Mouse (Mus musculus) bone marrow, adult 2 months (tissue): ENCODE results near the gene Slirp. TPM values are rescaled to one million over a fixed set of nuclear protein-coding genes. Genes with fewer than 3 reads are reported as not detected.
"Not testable (repeated sequence)": the region's sequence is repeated elsewhere in the genome, so short reads cannot be mapped to it uniquely, and the experiment has no call there.

ENCODE experiments used
- H3K27ac ChIP-seq: fragments of 200-500 bp; 2 replicates; pipeline ENCODE4 v1.5.1; 2012; ENCODE audit warnings: low read depth, mild to moderate bottlenecking, control low read depth, inconsistent platforms, low read length; ENCODE audit not compliant: control insufficient read depth, poor library complexity, insufficient read depth
- H3K4me1 ChIP-seq: fragments of 200-500 bp; 2 replicates; pipeline ENCODE4 v1.6.1; 2011; ENCODE audit warnings: low read length; ENCODE audit not compliant: control insufficient read depth, insufficient read depth
- H3K4me3 ChIP-seq: fragments of 200-500 bp; replicated peaks from 2 replicates; pipeline ENCODE3; 2011; ENCODE audit warnings: mild to moderate bottlenecking, low read depth, low read length, control low read depth; ENCODE audit not compliant: control insufficient read depth
- CTCF ChIP-seq: fragments of 200-500 bp; IDR thresholded peaks from 2 replicates; pipeline ENCODE4 v1.5.1; 2011; ENCODE audit warnings: low read length, control low read depth; ENCODE audit not compliant: control insufficient read depth, insufficient read depth
- POLR2A ChIP-seq: fragments of 200-500 bp; IDR thresholded peaks from 2 replicates; pipeline ENCODE4 v1.6.1; 2011; ENCODE audit warnings: low read depth, mild to moderate bottlenecking, control low read depth, low read length, borderline replicate concordance; ENCODE audit not compliant: control insufficient read depth
- WGBS: fragments of 180-500 bp; shearing (Covaris S2); methylation state at CpG from one replicate; pipeline ENCODE4 v1.1.7; 2018; 5-methylcytosine and 5-hydroxymethylcytosine counted together
- polyA plus RNA-seq: library from polyadenylated mRNA; stranded (reverse); fragments of >200 nt; gene quantifications from 2 replicates; pipeline ENCODE4 v1.2.4, GENCODE M21; 2011; ENCODE audit warnings: low replicate concordance; ENCODE audit not compliant: missing spikeins, insufficient read depth, insufficient read length

Gene Slirp
- polyA plus RNA-seq, 1 experiment: 160 TPM

- Histone ChIP-seq H3K4me3 (peak overlapping the region; percentile 84), H3K4me1 (peaks cover 1% of the 10 kb centered on the region; the same call in 1 of the 2 replicates), H3K27ac (no peak overlapping the region)
- WGBS: 2% methylated on average over 16 of the region's 16 CpGs
- TF ChIP-seq POLR2A (no peak), CTCF (no peak)
Observed at GRCm38 (mm10) chr12:87444211-87444610, 515 bp downstream of the Slirp start.

DNA sequence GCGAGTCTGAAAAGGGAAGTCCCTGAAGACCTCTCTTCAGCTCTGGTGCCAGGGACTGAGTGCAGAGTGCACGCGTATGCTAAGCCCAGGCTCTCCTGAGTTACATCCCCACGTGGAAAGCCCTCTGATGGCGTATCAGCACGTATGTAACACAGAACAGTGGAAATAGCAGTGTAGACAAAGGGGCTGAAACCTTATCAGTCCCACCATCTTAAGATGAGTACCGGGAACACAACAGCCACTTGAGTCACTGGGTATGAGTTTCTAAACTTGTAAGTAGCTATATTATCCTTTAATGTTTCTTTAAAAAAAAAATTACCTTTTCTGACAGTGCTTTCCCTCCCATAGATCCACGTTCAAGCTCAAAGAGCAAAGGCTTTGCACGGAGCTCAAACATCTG is 5.8 kb downstream of the Slirp start:
- no peaks in the 10 kb centered on the region; the same call in 1 of the 2 replicates for H3K4me1 ChIP-seq
- no peak overlapping the region for H3K4me3 ChIP-seq
- no peak for TF ChIP-seq POLR2A
- no peak for TF ChIP-seq CTCF
- H3K27ac ChIP-seq: no peak overlapping the region
- WGBS: 85% methylated on average over 9 of the region's 9 CpGs

DNA sequence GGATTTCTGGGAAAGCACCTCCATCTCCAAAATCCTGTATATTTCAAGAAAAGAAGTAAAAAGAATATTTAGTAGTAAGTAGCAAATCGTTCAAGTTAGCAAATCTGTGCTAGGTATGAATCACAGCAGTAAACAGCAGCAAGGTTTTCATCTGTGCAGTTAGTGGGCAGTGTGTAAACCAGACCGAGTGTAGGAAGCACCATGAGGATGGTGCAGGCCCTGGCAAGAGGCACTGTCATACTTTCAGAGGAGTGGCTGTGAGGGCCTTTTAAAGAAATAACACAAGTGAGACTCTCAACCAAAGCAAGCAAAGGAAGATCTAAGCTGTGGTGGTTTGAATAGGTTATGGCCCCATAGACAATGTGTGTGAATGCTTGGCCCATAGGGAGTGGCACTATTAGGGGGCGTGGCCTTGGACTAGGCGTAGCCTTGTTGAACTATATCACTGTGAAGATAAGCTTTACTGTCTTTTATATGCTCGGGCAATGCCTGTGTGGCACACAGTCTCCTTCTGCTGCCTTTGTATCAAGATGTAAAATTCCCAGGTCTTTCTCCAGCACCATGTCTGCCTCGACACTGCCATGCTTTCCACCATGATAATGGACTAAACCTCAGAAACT is 21.1 kb downstream of the Slirp start:
- H3K4me1 ChIP-seq: no peaks in the 10 kb centered on the region; the same call in 1 of the 2 replicates
- TF ChIP-seq CTCF (no peak), POLR2A (no peak)
- WGBS: 74% methylated on average over 6 of the region's 6 CpGs
- no peak overlapping the region for H3K4me3 ChIP-seq
- H3K27ac ChIP-seq: no peak overlapping the region

DNA sequence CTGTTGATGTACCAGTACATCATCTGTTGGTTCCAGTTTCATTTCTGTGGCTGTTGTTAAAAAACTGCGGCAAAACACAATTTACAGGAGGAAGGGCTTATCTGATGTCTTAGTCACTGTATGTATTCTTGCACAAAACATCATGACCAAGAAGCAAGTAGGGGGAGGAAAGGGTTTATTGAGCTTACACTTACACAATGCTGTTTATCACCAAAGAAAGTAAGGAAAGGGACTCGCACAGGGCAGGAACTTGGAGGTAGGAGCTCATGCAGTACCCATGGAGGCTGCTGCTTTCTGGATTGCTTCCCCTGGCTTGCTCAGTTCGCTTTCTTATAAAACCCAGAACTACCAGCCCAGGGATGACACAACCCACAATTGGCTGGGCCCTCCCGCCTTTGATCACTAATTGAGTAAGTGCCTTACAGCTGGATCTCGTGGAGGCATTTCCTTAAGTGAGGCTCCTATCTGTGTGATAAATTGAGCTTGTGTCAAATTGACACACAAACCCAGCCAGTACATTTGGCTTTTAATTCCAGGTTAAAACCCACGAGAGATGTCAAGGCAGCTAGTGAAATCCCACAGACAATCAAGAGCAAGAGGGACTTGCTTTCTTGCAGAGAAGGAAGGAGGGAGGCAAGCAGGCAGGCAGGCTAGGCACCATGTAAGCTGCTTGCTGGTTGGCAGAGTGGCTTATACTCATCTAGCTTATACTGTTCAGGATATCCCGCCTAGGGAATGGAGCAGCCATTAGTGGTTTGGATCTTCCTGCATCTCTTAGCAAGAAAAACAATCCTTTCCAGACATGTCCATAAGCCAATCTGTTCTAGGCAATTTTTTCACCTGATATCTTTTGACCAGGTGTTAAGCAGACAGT is 26.8 kb downstream of the Slirp start:
- WGBS: 30% methylated on average over 7 of the region's 7 CpGs
- Histone ChIP-seq H3K4me3 (no peak overlapping the region), H3K27ac (peak overlapping the region; percentile 19)

DNA sequence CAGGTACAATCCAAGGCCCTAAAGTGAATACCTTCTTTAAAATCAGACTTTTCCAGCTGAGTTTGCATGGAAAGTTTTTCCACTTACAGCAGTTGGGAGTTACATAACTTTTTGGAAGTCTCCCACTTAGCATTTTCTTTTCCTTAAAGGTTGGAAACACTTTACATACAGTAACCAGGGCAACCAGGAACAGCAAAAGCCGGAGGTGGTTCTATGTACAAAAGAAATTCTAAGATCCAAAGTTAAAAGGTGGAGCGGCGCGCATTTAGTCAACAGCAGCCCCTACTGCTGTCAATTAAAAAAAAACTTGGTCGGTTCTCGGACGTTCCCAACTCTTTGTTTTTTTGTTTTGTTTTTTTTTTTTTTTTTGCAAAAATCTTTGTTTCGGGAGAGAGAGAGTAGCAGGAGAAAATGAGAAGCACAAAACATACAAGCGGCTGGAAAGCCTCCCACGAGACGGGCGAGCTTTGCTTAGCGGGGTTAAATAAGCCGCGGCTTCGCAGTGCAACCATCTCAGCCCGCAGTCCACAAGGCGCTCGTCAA is 27.8 kb downstream of the Slirp start:
- H3K4me3 ChIP-seq: peak overlapping the region; percentile 91
- peaks cover 2% of the 10 kb centered on the region; the same call in 1 of the 2 replicates for H3K4me1 ChIP-seq
- TF ChIP-seq POLR2A (no peak), CTCF (no peak)
- WGBS: under 1% methylated on average over 19 of the region's 19 CpGs
- peak overlapping the region; percentile 49 for H3K27ac ChIP-seq

More for the DNA sequence above, 26.8 kb downstream of the Slirp start:
- TF ChIP-seq CTCF: no peak
- TF ChIP-seq POLR2A: no peak
- H3K4me1 ChIP-seq: peaks cover 2% of the 10 kb centered on the region; the same call in 1 of the 2 replicates

GRCm38 (mm10) chr12:87471964-87472786 is 28.5 kb downstream of the Slirp start, which contains the start of gene Snw1:
Snw1 (minus strand) TSS chr12:87472274.
- peak within 1 kb of the TSS; percentile 49 for H3K27ac ChIP-seq
- 3% methylated on average over 45 of the region's 45 CpGs for WGBS
- no peak for TF ChIP-seq CTCF
- TF ChIP-seq POLR2A: peak; percentile 83; the same call in 1 of the 2 replicates
- peak within 1 kb of the TSS; percentile 91 for H3K4me3 ChIP-seq
- peaks cover 2% of the 10 kb centered on the region; the same call in 1 of the 2 replicates for H3K4me1 ChIP-seq

DNA sequence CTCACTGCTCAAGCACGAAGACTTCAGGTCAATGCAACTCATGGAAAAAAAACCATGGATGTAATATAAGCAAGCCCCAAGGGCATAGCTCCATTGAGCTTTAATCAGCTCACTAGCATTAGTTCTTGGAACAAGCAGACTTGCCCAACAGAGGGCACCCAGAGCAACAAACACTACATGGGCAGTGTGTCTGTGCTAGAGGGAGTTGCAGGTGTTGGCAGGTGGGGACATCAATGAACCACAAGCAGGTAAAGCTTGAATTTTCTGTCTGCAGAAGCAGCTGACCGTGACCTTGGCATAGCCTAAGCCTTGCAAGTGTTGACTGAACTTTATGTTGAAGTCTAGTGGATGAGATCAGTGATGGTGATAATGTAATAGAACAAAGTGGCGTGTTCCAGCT is 31.1 kb downstream of the Slirp start:
- Histone ChIP-seq H3K4me1 (peaks cover 2% of the 10 kb centered on the region; the same call in 1 of the 2 replicates), H3K27ac (no peak overlapping the region), H3K4me3 (no peak overlapping the region)
- WGBS: 73% methylated on average over 3 of the region's 3 CpGs
- TF ChIP-seq CTCF: no peak
- no peak for TF ChIP-seq POLR2A

- not testable (repeated sequence) for H3K4me3 ChIP-seq, H3K27ac ChIP-seq, H3K4me1 ChIP-seq
- 92% methylated on average over 5 of the region's 5 CpGs for WGBS
Observed at GRCm38 (mm10) chr12:87482482-87482881, 38.8 kb downstream of the Slirp start.

DNA sequence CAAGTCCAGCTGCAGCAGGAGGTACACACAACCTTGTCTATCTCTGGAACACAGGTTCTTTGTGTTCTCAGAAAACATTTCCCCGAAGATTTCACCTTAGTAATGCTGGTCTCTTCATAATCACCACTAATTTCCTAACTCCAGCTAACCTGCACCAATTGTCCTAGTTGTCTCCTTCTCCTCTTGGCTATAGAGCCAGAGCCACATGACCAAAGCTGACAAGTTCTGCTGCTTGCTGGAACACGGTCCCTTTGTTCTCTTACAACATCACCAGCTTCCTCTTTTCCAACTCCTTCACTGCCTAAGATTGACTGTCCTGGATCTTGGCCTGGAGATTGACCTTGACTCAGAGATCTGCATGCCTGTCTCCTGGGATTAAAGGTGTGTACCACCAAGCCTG is 45.0 kb downstream of the Slirp start:
- 23% methylated on average over 2 of the region's 2 CpGs for WGBS
- not testable (repeated sequence) for H3K27ac ChIP-seq, H3K4me1 ChIP-seq, H3K4me3 ChIP-seq

- 66% methylated on average over 3 of the region's 3 CpGs for WGBS
- H3K27ac ChIP-seq: not testable (repeated sequence)
Observed at GRCm38 (mm10) chr12:87494421-87494820, 50.7 kb downstream of the Slirp start, which contains the start of gene Gm5788. Gm5788 (plus strand) TSS chr12:87494721.

More at GRCm38 (mm10) chr12:87494421-87494820, 50.7 kb downstream of the Slirp start, which contains the start of gene Gm5788:
- H3K4me3 ChIP-seq, H3K4me1 ChIP-seq: not testable (repeated sequence)
